Mouse (Mus musculus) kidney, postnatal 10 days (tissue): ENCODE measurements at regions not wholly inside any gene's neighbourhood (a gene's known extent, or its start where the extent isn't known, plus 50 kb on each side); places are given as distances from the start of the nearest gene placed in this dataset.
A peak's percentile ranks its signal among the peaks of the same experiment; 100 is the strongest.
"Not testable (repeated sequence)": the region's sequence is repeated elsewhere in the genome, so short reads cannot be mapped to it uniquely, and the experiment has no call there.

Source experiments
- DNase-seq: peaks from one replicate; pipeline ENCODE4 v3.0.0; 2021; ENCODE audit warnings: mixed read lengths

DNA sequence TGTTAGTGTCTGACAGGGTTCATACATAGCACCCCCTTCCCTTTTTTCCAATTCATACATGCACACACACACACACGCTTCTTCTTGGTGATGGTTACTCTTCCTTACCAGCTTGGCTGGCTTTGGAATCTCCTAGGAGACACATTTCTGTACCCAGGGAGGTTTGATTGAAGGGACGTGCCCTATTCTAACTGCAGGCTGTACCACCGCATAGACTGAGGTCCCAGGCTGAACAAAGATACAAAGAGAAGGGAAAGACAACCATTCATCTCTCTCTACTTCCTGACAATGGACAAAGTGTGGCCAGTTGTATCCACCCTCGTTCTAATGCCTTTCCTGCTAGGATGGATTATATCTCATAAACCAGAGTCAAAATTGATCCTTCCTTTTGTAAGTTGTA, 100.0 kb downstream of the Raet1d start:
- DNase-seq = not testable (repeated sequence)

- not testable (repeated sequence) for DNase-seq
Measured at GRCm38 (mm10) chr10:22460818-22461479, 100.6 kb downstream of the Raet1d start.

- not testable (repeated sequence) for DNase-seq
Measured at GRCm38 (mm10) chr10:22461480-22462050, 101.2 kb downstream of the Raet1d start.

- peak; percentile 39 for DNase-seq
Measured at GRCm38 (mm10) chr10:22471722-22472330, 111.5 kb downstream of the Raet1d start.

DNA sequence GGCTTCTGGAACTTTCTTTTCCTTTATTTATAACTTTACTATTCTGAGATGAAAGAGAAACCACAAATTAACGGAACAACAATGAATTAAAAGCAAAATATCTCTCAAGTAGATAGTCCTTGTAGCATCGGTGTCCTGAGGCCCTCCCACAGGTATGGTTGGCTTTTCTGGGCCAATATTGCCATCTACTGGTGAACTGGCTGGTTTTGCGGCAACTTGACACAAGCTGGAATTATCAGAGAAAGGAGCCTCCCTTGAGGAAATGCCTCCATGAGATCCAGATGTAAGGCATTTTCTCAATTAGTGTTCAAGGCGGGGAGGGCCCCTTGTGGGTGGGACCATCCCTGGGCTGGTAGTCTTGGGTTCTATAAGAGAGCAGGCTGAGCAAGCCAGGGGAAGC, 119.5 kb downstream of the Raet1d start:
- DNase-seq = peak; percentile 60

DNA sequence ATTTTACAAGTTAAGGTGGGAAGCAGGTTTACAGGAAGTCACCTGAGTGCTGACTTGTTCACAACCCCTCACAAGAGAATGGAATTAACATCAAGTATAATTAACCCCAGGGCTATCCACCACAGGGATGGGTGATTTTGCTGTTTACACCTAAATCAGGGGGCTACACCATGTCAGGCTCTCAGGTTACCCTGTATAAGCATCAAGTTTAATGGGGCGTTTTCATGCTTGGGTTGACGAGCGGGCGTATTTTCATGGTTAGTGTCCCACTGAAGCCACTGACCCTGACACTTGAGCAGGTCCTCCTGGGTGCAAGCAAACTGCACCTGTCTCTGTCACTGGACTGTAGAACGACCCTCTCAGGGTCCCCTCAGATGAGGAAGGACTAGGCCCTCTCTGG, 126.7 kb downstream of the Raet1d start:
- DNase-seq = not testable (repeated sequence)

- DNase-seq = not testable (repeated sequence)
Measured at GRCm38 (mm10) chr10:22491806-22492347, 131.5 kb downstream of the Raet1d start.

DNA sequence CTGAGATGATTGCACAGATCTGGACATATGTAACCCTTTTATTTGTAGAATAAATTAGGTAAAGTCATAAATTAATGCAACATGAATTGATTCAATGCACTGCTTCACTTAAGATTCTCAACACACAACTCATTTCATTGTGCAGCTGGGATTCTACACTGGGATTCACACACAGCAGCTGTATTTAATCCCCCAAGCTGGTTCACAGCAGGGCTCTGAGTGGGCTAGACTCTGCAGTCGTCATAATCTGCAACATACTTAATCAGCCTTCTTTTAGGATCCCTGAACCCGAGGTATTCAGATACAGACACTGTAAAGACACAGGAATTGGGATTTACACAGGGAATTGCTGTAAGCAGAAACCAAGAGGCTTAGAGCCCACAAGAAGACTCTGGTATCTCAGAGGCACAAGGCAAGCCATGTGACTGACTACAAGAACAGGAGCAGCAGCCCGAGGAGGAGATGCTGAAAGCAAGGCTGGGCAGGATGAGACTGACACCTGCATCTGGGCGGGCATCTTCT, 135.7 kb downstream of the Raet1d start:
- DNase-seq = no peak
